Mouse (Mus musculus): ENCODE results near the gene Pik3ca. TPM values are rescaled to one million over a fixed set of nuclear protein-coding genes. Genes with fewer than 3 reads are reported as not detected.

Gene Pik3ca
- polyA plus RNA-seq, 1 experiment from 2014 or later: 3.4 TPM

- 85% methylated on average over 4 of the region's 4 CpGs for WGBS (ENCODE audit: insufficient replicate concordance)
- H3K9me3 ChIP-seq (ENCODE audit: low read length): no peaks in the 10 kb centered on the region
- ATAC-seq: no peak
Observed at GRCm38 (mm10) chr3:32392841-32393240, 4.6 kb upstream of the Pik3ca start.

GRCm38 (mm10) chr3:32393986-32394385 lies 3.5 kb upstream of the Pik3ca start:
- Histone ChIP-seq H3K4me1 (ENCODE audit: insufficient read depth) (peaks cover 18% of the 10 kb centered on the region), H3K27ac (ENCODE audit: low read depth) (peak overlapping the region; percentile 66), H3K27me3 (ENCODE audit: insufficient read depth, low read length) (no peaks in the 10 kb centered on the region), H3K36me3 (replicated peaks; ENCODE audit: insufficient read depth, low read length) (no peaks in the 10 kb centered on the region), H3K9me3 (ENCODE audit: low read length) (no peaks in the 10 kb centered on the region), H3K4me3 (ENCODE audit: low read depth, low read length) (no peak overlapping the region), H3K9ac (replicated peaks) (no peak overlapping the region), H3K4me2 (ENCODE audit: low read depth, low read length) (peak overlapping the region; percentile 14; the same call in 1 of the 2 replicates)
- 76% methylated on average over 8 of the region's 8 CpGs for WGBS (ENCODE audit: insufficient replicate concordance)
- TF ChIP-seq CTCF (IDR thresholded peaks at IDR 0.05; ENCODE audit: low read depth) (no peak), EP300 (IDR thresholded peaks at IDR 0.05; ENCODE audit: low read depth) (no peak)
- DNase-seq (no peak), ATAC-seq (no peak)

More at GRCm38 (mm10) chr3:32392841-32393240, 4.6 kb upstream of the Pik3ca start:
- H3K4me2 ChIP-seq (ENCODE audit: low read depth, low read length): no peak overlapping the region
- no peak for DNase-seq
- H3K9ac ChIP-seq (replicated peaks): no peak overlapping the region
- peaks cover 14% of the 10 kb centered on the region for H3K4me1 ChIP-seq (ENCODE audit: insufficient read depth)
- no peaks in the 10 kb centered on the region for H3K27me3 ChIP-seq (ENCODE audit: insufficient read depth, low read length)
- H3K4me3 ChIP-seq (ENCODE audit: low read depth, low read length): no peak overlapping the region
- H3K27ac ChIP-seq (ENCODE audit: low read depth): no peak overlapping the region
- TF ChIP-seq EP300 (IDR thresholded peaks at IDR 0.05; ENCODE audit: low read depth) (no peak), CTCF (IDR thresholded peaks at IDR 0.05; ENCODE audit: low read depth) (no peak)
- H3K36me3 ChIP-seq (replicated peaks; ENCODE audit: insufficient read depth, low read length): no peaks in the 10 kb centered on the region

- no peaks in the 10 kb centered on the region for H3K27me3 ChIP-seq (ENCODE audit: insufficient read depth, low read length)
- H3K27ac ChIP-seq (ENCODE audit: low read depth): peak overlapping the region; percentile 100
- TF ChIP-seq CTCF (IDR thresholded peaks at IDR 0.05; ENCODE audit: low read depth) (peak; percentile 20; the same call in 1 of the 2 replicates), EP300 (IDR thresholded peaks at IDR 0.05; ENCODE audit: low read depth) (no peak)
- H3K9ac ChIP-seq (replicated peaks): peak overlapping the region; percentile 73
- no peaks in the 10 kb centered on the region for H3K36me3 ChIP-seq (replicated peaks; ENCODE audit: insufficient read depth, low read length)
- H3K9me3 ChIP-seq (ENCODE audit: low read length): no peaks in the 10 kb centered on the region
- 0 out of 2 replicates have a peak, but pooled peaks have one; percentile 0 for ATAC-seq
- 11% methylated on average over 23 of the region's 24 CpGs for WGBS (ENCODE audit: insufficient replicate concordance)
- H3K4me1 ChIP-seq (ENCODE audit: insufficient read depth): peaks cover 34% of the 10 kb centered on the region
- peak overlapping the region; percentile 81 for H3K4me2 ChIP-seq (ENCODE audit: low read depth, low read length)
- peak overlapping the region; percentile 84 for H3K4me3 ChIP-seq (ENCODE audit: low read depth, low read length)
- peak; percentile 49 for DNase-seq
Observed at GRCm38 (mm10) chr3:32395771-32396551, 1.5 kb upstream of the Pik3ca start.

DNA sequence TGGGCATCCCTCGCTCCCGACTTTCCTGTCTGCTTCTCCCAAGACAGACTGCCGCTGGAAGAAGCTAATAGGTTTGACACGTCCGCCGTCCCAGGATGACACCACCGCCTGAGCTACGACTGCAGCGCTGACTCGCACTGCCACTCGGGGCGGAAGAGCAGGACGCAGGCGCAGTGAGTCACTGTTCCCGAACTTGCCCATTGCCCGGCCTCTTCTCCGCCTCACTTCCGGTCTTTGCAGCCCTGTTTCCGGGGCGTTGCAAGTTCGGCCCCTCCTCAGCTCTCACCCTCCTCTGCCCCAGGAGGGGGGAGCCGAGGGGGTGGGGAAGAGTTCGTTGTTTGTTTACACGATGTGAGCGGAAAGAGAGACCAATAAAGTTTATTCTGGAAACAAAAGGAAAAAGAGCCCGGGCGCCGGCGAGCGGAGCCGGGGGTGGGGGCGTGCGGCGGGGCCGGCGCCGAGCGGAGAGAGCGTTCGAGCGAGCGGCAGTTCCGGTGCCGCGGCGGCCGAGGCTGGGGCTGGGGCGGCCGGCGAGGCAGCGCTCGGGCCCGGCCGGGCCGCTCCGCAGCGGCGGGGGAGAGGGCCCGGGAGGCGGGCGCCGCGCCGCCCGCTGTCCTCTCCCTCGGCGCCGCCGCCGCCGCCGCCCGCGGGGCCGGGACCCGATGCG lies 544 bp upstream of the Pik3ca start:
- Histone ChIP-seq H3K9ac (replicated peaks) (peak overlapping the region; percentile 97), H3K9me3 (ENCODE audit: low read length) (no peaks in the 10 kb centered on the region), H3K27me3 (ENCODE audit: insufficient read depth, low read length) (no peaks in the 10 kb centered on the region), H3K4me3 (ENCODE audit: low read depth, low read length) (peak overlapping the region; percentile 84), H3K27ac (ENCODE audit: low read depth) (peak overlapping the region; percentile 100), H3K36me3 (replicated peaks; ENCODE audit: insufficient read depth, low read length) (no peaks in the 10 kb centered on the region), H3K4me2 (ENCODE audit: low read depth, low read length) (peak overlapping the region; percentile 81), H3K4me1 (ENCODE audit: insufficient read depth) (peaks cover 37% of the 10 kb centered on the region)
- TF ChIP-seq CTCF (IDR thresholded peaks at IDR 0.05; ENCODE audit: low read depth): peak; percentile 36; the same call in 1 of the 2 replicates
- TF ChIP-seq EP300 (IDR thresholded peaks at IDR 0.05; ENCODE audit: low read depth): no peak; the same call in 1 of the 2 replicates
- DNase-seq (peak; percentile 97), ATAC-seq (peak; percentile 96)
- under 1% methylated on average over 48 of the region's 77 CpGs for WGBS (ENCODE audit: insufficient replicate concordance)

DNA sequence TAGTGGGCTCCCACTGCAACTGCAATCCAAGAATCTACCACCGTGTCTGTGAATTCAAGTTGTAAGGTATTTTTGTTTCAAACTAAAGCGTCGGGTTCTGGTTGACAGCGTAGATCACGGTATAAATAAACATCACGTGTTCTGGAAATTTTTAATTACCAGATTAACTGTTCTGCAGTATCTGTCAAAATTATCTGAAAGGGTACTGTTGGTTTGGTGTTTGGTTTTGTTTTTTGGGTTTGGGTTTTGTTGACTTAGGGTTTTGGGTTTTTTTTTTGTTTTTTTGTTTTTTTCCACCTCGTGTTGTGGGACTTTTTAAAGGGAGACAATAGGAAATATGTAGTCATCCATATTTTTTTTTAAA lies 686 bp downstream of the Pik3ca start:
- Histone ChIP-seq H3K4me1 (ENCODE audit: insufficient read depth) (peaks cover 36% of the 10 kb centered on the region), H3K4me2 (ENCODE audit: low read depth, low read length) (peak overlapping the region; percentile 81), H3K9me3 (ENCODE audit: low read length) (no peaks in the 10 kb centered on the region), H3K9ac (replicated peaks) (peak overlapping the region; percentile 97), H3K27ac (ENCODE audit: low read depth) (peak overlapping the region; percentile 100), H3K27me3 (ENCODE audit: insufficient read depth, low read length) (no peaks in the 10 kb centered on the region), H3K36me3 (replicated peaks; ENCODE audit: insufficient read depth, low read length) (no peaks in the 10 kb centered on the region), H3K4me3 (ENCODE audit: low read depth, low read length) (peak overlapping the region; percentile 84)
- TF ChIP-seq EP300 (IDR thresholded peaks at IDR 0.05; ENCODE audit: low read depth): no peak
- TF ChIP-seq CTCF (IDR thresholded peaks at IDR 0.05; ENCODE audit: low read depth): no peak
- DNase-seq (no peak), ATAC-seq (no peak)
- under 1% methylated on average over 7 of the region's 7 CpGs for WGBS (ENCODE audit: insufficient replicate concordance)

DNA sequence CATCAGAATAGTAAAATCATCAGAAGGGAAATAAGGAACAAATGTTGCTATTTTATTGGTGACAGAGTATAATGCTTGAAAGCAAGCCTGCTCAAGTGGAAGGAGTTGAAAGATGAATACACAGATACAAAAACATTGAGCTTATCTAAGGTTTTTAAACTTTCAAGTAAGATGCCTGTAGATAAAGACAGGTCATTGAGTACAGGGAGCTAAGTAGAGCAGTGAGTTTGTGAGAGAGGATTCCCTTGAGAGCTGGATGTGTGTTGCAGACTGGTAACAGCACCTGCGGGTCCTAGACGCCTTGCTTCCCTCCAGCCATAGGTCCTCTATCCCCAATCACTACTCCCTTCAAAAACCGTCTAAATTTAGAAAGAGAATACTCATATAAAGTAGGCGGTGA lies 1.2 kb downstream of the Pik3ca start:
- peak overlapping the region; percentile 84 for H3K4me3 ChIP-seq (ENCODE audit: low read depth, low read length)
- no peak overlapping the region for H3K9ac ChIP-seq (replicated peaks)
- peak overlapping the region; percentile 81 for H3K4me2 ChIP-seq (ENCODE audit: low read depth, low read length)
- no peaks in the 10 kb centered on the region for H3K27me3 ChIP-seq (ENCODE audit: insufficient read depth, low read length)
- ATAC-seq (no peak), DNase-seq (no peak)
- 0 out of 2 replicates have a peak overlapping the region, but pooled peaks have one; percentile 36 for H3K27ac ChIP-seq (ENCODE audit: low read depth)
- no peak for TF ChIP-seq CTCF (IDR thresholded peaks at IDR 0.05; ENCODE audit: low read depth)
- no peak for TF ChIP-seq EP300 (IDR thresholded peaks at IDR 0.05; ENCODE audit: low read depth)
- 30% methylated on average over 4 of the region's 4 CpGs for WGBS (ENCODE audit: insufficient replicate concordance)
- peaks cover 31% of the 10 kb centered on the region for H3K4me1 ChIP-seq (ENCODE audit: insufficient read depth)
- H3K9me3 ChIP-seq (ENCODE audit: low read length): no peaks in the 10 kb centered on the region
- H3K36me3 ChIP-seq (replicated peaks; ENCODE audit: insufficient read depth, low read length): no peaks in the 10 kb centered on the region
